Mouse (Mus musculus): ENCODE results near the gene Slc5a4b. TPM values are rescaled to one million over a fixed set of nuclear protein-coding genes. Genes with fewer than 3 reads are reported as not detected.
"Not testable (repeated sequence)": the region's sequence is repeated elsewhere in the genome, so short reads cannot be mapped to it uniquely, and the experiment has no call there.

Slc5a4b gene
- polyA plus RNA-seq, 1 experiment from 2014 or later, result not detected

DNA sequence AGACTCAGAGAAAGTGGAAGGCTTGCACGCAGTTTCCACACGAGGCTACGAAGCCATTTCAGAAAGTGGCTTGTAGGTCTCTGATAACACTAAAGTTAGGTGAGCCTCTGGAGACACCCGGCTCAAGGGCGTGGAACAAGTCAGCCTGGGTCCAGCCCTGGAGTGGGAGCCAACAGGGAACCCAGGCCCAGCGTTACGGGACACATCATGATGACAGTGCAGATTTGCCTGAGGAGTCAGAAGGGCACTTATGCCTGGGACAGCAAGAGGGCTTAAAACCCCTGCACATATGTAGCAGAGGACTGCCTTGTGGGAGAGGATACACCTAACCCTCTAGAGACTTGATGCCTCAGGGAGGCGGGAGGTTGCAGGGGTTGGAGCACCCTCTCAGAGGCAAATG, 14.2 kb downstream of the Slc5a4b start:
- WGBS, result 91% methylated on average over 8 of the region's 8 CpGs
- no peak overlapping the region for H3K27ac ChIP-seq
- no peaks in the 10 kb centered on the region for H3K4me1 ChIP-seq
- H3K27me3 ChIP-seq, result no peaks in the 10 kb centered on the region
- no peaks in the 10 kb centered on the region for H3K36me3 ChIP-seq
- no peak overlapping the region for H3K9ac ChIP-seq
- H3K4me2 ChIP-seq, result no peak overlapping the region
- no peak overlapping the region for H3K4me3 ChIP-seq
- no peak for ATAC-seq (ENCODE audit: insufficient number of reproducible peaks, low FRiP score, low TSS enrichment, low read depth)
- H3K9me3 ChIP-seq, result no peaks in the 10 kb centered on the region

DNA sequence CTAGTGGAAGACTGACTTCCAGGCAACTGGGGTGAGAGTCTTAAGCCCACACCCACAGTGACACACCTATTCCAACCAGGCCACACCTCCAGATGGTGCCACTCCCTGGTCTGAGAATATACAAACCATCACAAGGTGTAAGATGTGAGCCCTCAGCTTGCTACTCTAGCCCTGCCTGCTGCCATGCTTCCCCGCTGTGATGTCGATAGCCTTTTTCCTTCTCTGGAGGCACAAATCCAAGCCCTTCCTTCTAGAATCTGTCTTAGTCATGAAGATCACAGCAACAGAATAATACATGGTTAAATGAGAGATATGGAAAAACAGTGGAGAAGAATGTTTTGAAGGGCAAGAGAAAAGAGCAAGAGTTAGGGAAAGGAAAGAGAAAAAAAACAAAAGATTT, 33.8 kb downstream of the Slc5a4b start:
- not testable (repeated sequence) for H3K9me3 ChIP-seq; ATAC-seq (ENCODE audit: insufficient number of reproducible peaks, low FRiP score, low TSS enrichment, low read depth); H3K4me3 ChIP-seq; H3K36me3 ChIP-seq; H3K4me2 ChIP-seq; H3K9ac ChIP-seq; H3K27me3 ChIP-seq; H3K27ac ChIP-seq; H3K4me1 ChIP-seq
- WGBS, result 93% methylated on average over 2 of the region's 2 CpGs

DNA sequence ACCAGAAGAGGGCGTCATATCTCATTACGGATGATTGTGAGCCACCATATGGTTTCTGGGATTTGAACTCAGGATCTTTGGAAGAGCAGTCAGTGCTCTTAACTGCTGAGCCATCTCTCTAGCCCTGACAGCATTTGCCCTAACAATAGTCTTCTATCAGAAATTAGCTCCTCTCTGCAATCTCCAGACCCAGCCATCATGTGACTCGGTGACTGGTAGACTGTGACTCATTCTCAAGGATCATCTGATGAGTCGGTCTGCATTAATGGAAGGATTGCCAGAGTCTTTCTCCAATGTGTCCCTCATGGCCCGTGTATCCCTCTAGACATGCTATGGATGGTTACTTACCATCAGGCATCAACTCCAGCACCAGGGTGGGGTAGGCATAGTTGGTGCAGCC, 38.7 kb downstream of the Slc5a4b start:
- not testable (repeated sequence) for H3K27ac ChIP-seq; H3K4me3 ChIP-seq; H3K9me3 ChIP-seq; H3K4me1 ChIP-seq; H3K36me3 ChIP-seq; H3K27me3 ChIP-seq; ATAC-seq (ENCODE audit: insufficient number of reproducible peaks, low FRiP score, low TSS enrichment, low read depth); H3K4me2 ChIP-seq; H3K9ac ChIP-seq
- 91% methylated on average over 5 of the region's 5 CpGs for WGBS

DNA sequence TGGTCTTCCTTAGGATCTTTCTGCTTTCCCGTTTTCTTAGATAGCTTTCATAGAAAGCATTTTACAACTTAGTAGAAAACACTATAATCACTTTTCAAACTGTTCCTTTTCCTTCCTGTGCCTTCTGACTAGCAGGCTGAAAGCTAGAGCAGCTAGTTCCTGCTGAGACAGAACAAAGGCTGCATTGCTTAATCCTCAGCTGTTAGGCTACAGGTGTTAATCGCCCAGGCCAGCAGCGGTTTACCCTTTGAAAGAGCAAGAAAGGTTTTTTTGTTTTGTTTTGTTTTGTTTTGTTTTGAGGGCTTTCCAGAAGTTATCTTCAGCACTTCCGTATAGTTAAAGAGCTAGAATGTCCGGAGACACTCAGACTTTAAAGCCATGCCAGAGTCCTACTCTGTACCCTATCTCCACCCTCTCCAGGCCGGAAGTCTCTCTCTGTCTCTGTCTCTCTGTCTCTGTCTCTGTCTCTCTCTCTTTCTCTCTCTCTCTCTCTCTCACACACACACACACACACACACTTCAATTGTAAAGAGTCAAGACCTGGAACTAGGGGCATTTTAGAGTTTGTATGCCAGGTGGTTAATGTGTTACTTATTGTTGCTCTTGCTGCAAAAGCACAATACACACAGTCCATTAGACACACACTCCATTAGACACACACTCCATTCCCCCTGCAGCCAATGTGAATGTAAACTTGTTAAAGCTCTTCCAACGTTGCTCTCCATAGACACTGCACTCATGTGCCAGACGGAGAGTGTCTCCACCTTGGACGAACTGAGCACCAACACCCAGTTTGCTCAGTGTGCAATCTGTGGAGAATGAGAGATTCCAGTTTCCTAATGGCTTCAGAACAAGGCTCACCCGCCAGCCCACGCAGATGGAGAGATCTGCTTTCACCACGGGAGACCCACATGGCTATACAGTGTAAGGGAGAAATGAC, 42.8 kb downstream of the Slc5a4b start:
- ATAC-seq (ENCODE audit: insufficient number of reproducible peaks, low FRiP score, low TSS enrichment, low read depth), result no peak
- WGBS, result 36% methylated on average over 12 of the region's 12 CpGs
- H3K27me3 ChIP-seq, result no peaks in the 10 kb centered on the region
- no peaks in the 10 kb centered on the region for H3K36me3 ChIP-seq
- no peaks in the 10 kb centered on the region for H3K9me3 ChIP-seq
- no peak overlapping the region for H3K27ac ChIP-seq
- H3K9ac ChIP-seq, result no peak overlapping the region
- no peaks in the 10 kb centered on the region for H3K4me1 ChIP-seq
- no peak overlapping the region for H3K4me3 ChIP-seq
- no peak overlapping the region for H3K4me2 ChIP-seq

DNA sequence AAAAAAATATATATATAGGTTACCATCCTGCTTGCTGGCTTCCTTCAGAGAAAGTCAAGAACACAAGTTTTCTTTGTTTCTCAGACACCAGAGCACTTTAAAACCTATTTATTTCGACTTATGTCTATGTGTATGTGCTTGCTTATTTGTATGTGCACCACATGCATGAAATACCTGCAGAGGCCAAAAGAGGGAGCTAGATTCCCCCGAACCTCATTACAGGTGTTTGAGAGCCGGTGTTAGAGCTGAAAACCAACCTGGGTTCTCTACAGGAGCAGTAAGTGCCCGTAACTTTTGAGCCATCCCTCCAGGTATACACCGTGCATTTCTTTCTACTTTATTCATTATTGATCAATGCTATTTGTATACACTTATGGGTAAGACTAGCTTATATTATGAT, 48.3 kb downstream of the Slc5a4b start:
- Histone ChIP-seq H3K9me3 (no peaks in the 10 kb centered on the region), H3K27me3 (no peaks in the 10 kb centered on the region), H3K4me3 (no peak overlapping the region), H3K9ac (no peak overlapping the region), H3K4me2 (no peak overlapping the region), H3K36me3 (no peaks in the 10 kb centered on the region), H3K4me1 (no peaks in the 10 kb centered on the region), H3K27ac (no peak overlapping the region)
- no peak for ATAC-seq (ENCODE audit: insufficient number of reproducible peaks, low FRiP score, low TSS enrichment, low read depth)
- WGBS, result 89% methylated on average over 5 of the region's 5 CpGs

DNA sequence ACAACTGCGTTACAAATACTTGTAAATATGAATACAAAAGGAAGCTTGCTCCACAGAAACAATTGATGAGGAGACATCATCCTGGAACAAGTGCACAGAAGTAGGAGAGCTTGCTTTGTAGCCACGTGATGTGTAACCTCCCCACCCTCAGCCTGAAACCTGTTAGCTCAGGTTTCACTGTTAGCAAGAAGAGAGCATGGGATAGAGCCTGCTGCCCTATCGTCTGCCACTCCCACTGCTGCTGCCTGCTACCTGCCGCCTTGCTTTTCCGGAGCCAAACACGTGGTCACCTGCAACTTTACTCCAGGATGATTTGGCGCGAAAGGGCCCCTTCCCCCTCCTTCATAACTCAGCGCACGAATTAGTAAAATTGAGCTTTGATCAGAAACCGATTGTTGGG, 58.9 kb downstream of the Slc5a4b start:
- ATAC-seq (ENCODE audit: insufficient number of reproducible peaks, low FRiP score, low TSS enrichment, low read depth), result no peak
- no peak overlapping the region for H3K4me2 ChIP-seq
- no peak overlapping the region for H3K27ac ChIP-seq
- no peaks in the 10 kb centered on the region for H3K36me3 ChIP-seq
- H3K4me1 ChIP-seq, result no peaks in the 10 kb centered on the region
- no peak overlapping the region for H3K4me3 ChIP-seq
- H3K9ac ChIP-seq, result no peak overlapping the region
- no peaks in the 10 kb centered on the region for H3K27me3 ChIP-seq
- no peaks in the 10 kb centered on the region for H3K9me3 ChIP-seq
- WGBS, result 72% methylated on average over 11 of the region's 11 CpGs

DNA sequence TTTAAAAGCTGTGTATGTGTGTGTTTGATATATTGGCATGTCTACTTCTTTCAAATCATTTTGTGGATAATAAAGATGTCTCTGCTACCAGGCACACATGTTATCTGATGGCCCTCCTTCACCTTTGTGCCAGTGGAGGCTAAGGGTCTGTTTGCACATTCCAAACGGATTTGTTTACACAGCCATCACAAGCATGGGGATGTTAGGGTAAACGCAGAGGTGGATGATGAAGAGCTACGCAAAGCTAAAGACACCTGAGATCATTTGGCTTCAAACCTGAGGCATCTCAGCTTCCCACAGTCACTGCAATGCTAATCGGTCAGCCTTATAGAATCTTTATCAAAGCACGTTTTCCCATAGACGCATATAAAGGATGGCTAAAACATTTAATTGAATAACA, 61.8 kb downstream of the Slc5a4b start:
- ATAC-seq (ENCODE audit: insufficient number of reproducible peaks, low FRiP score, low TSS enrichment, low read depth), result no peak

DNA sequence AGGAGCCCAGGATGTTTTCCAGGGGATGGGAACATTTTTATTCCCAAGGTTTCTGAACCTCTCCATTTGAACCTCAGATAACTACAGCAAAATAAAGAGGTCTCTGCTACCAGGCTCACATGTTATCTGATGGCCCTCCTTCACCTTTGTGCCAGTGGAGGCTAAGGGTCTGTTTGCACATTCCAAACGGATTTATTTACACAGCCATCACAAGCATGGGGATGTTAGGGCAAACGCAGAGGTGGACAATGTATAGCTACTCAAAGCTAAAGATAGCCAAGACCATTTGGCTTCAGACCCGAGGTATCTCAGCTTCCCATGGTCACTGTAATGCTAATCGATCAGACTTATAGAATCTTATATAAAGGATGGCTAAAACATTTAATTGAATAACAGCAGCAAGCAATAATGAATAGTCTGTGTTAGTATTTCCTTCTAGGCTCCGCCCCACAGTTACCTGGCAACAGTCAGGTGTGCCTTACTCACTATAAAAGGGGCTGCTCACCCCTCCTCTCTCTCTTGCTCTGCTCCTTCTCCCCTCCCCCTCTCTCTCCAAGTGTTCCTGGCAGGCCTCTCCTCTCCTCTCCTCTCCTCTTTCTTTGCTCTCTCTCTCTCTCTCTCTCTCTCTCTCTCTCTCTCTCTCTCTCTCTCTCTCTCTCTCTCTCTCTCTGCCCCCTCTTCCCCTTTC, 63.4 kb downstream of the Slc5a4b start:
- H3K4me1 ChIP-seq, result no peaks in the 10 kb centered on the region
- 42% methylated on average over 5 of the region's 5 CpGs for WGBS
- H3K9me3 ChIP-seq, result no peaks in the 10 kb centered on the region
- peaks cover 11% of the 10 kb centered on the region for H3K36me3 ChIP-seq
- H3K27ac ChIP-seq, result no peak overlapping the region
- ATAC-seq (ENCODE audit: insufficient number of reproducible peaks, low FRiP score, low TSS enrichment, low read depth), result no peak
- H3K9ac ChIP-seq, result no peak overlapping the region
- H3K4me2 ChIP-seq, result no peak overlapping the region
- no peak overlapping the region for H3K4me3 ChIP-seq
- no peaks in the 10 kb centered on the region for H3K27me3 ChIP-seq

More for the DNA sequence above, 61.8 kb downstream of the Slc5a4b start:
- 40% methylated on average over 6 of the region's 6 CpGs for WGBS
- no peaks in the 10 kb centered on the region for H3K9me3 ChIP-seq
- H3K4me3 ChIP-seq, result no peak overlapping the region
- peaks cover 1% of the 10 kb centered on the region; the same call in 1 of the 2 replicates for H3K36me3 ChIP-seq
- no peak overlapping the region for H3K4me2 ChIP-seq
- H3K4me1 ChIP-seq, result no peaks in the 10 kb centered on the region
- H3K9ac ChIP-seq, result no peak overlapping the region
- H3K27ac ChIP-seq, result no peak overlapping the region
- no peaks in the 10 kb centered on the region for H3K27me3 ChIP-seq

DNA sequence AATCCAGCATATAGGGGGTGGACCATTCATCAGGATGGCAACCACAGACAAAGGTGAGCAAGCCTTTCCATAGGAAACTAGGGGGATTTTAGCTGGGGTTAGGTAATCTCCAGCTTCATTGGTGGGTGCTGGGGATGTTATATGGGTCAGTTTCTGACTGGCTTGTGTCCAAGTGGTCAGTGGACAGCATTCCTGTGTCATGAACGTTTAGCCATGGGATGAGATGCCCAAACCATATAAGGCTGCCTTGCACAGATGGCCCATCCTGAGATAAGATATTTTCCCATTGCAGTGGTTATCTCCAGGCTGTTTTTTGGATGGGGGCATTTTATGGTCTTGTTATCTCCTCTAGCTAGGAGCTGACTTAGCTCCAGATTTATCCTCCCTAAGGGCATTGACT, 64.0 kb downstream of the Slc5a4b start:
- no peak overlapping the region for H3K4me2 ChIP-seq
- no peaks in the 10 kb centered on the region for H3K4me1 ChIP-seq
- H3K4me3 ChIP-seq, result no peak overlapping the region
- H3K9ac ChIP-seq, result no peak overlapping the region
- H3K36me3 ChIP-seq, result peaks cover 11% of the 10 kb centered on the region
- H3K27ac ChIP-seq, result no peak overlapping the region
- ATAC-seq (ENCODE audit: insufficient number of reproducible peaks, low FRiP score, low TSS enrichment, low read depth), result no peak
- WGBS, result 30% methylated on average over 1 of the region's 1 CpGs
- H3K9me3 ChIP-seq, result no peaks in the 10 kb centered on the region
- no peaks in the 10 kb centered on the region for H3K27me3 ChIP-seq

DNA sequence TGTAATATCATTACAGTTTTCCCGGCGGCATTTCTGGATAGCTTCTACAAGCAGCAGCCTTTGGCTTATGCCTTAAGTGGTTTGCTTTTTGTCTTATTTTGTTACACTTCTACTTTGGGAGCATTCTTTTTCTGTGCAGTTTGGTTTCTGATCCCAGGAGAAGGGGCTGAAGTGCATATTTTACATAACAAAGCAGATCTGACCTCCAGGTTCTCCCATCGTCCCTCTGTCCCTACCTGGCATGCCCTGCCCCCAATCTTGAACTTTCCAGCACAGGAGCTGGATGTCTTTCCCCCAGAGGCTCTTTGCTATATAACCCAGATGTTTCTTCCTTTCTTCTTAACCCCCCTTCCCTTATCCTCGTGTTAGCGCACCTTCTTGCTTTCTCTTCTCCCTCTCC, 65.4 kb downstream of the Slc5a4b start:
- H3K4me2 ChIP-seq, result no peak overlapping the region
- 34% methylated on average over 5 of the region's 5 CpGs for WGBS
- no peaks in the 10 kb centered on the region for H3K27me3 ChIP-seq
- H3K36me3 ChIP-seq, result peaks cover 22% of the 10 kb centered on the region
- H3K4me3 ChIP-seq, result no peak overlapping the region
- H3K9ac ChIP-seq, result no peak overlapping the region
- H3K27ac ChIP-seq, result no peak overlapping the region
- ATAC-seq (ENCODE audit: insufficient number of reproducible peaks, low FRiP score, low TSS enrichment, low read depth), result no peak
- H3K9me3 ChIP-seq, result no peaks in the 10 kb centered on the region
- H3K4me1 ChIP-seq, result no peaks in the 10 kb centered on the region

DNA sequence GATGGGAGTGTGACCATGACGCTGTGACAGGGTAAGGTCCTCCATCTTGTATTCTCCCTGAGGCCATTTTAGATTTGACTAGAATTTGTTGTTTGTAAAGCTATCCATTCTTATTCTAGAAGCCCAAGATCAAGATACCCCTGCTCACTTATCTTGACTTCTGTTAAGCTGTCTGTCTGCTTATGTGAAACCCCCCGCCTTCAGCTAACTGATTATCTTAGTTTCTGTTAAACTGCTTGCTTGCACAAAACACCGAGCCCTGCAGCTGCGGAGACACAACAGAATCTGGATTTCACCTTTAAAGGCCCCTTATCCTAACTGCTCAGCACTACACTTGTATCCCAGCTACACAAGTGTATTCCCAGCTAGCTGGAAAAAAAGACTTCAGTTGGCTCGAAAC, 73.8 kb downstream of the Slc5a4b start:
- Histone ChIP-seq H3K4me2 (no peak overlapping the region), H3K4me3 (no peak overlapping the region), H3K36me3 (peaks cover 51% of the 10 kb centered on the region), H3K9ac (no peak overlapping the region), H3K4me1 (peaks cover 5% of the 10 kb centered on the region; the same call in 1 of the 2 replicates), H3K27ac (no peak overlapping the region), H3K9me3 (no peaks in the 10 kb centered on the region), H3K27me3 (no peaks in the 10 kb centered on the region)
- ATAC-seq (ENCODE audit: insufficient number of reproducible peaks, low FRiP score, low TSS enrichment, low read depth), result no peak
- WGBS, result 94% methylated on average over 5 of the region's 5 CpGs

DNA sequence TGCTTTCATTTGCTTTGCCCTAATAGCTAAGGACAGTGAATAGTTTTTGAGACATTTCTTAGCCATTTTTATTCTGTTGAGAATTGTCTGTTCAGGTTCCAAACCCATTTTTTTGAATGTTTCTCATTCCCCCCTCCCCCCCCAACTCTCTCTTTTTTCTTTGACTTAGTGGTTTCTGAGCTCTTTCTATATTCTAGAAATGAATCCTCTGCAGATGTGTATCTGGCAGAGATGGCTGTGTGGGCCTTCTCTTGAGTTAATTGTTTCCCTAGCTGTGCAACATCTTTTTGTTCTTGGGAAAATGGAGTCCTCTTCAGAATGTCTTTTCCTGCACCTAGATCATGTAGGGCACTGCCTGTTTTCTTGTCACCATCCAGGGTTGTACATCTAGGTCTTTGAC, 75.5 kb downstream of the Slc5a4b start:
- Histone ChIP-seq H3K4me2 (no peak overlapping the region), H3K27ac (no peak overlapping the region), H3K36me3 (peaks cover 39% of the 10 kb centered on the region), H3K4me1 (peaks cover 5% of the 10 kb centered on the region; the same call in 1 of the 2 replicates), H3K4me3 (no peak overlapping the region), H3K9me3 (no peaks in the 10 kb centered on the region), H3K9ac (no peak overlapping the region), H3K27me3 (no peaks in the 10 kb centered on the region)
- no peak for ATAC-seq (ENCODE audit: insufficient number of reproducible peaks, low FRiP score, low TSS enrichment, low read depth)
